Mouse (Mus musculus) gastrocnemius, postnatal 10 days (tissue): ENCODE measurements around the gene Fam3c. TPM values are rescaled to one million over a fixed set of nuclear protein-coding genes. Genes with fewer than 3 reads are reported as not detected.
"Not testable (repeated sequence)": the region's sequence is repeated elsewhere in the genome, so short reads cannot be mapped to it uniquely, and the experiment has no call there.

Experiments used
- DNase-seq: peaks from one replicate; pipeline ENCODE4 v3.0.0; 2021; ENCODE audit warnings: mixed read lengths
- total RNA-seq, 2 experiments: library from RNA; stranded (reverse); gene quantifications; 2 replicates each; pipeline ENCODE4 v1.2.3; 2021

The Fam3c gene
- total RNA-seq, 2 experiments from 2014 or later = 32.8 to 39.2 TPM

GRCm38 (mm10) chr6:22290790-22291189 is 65.3 kb downstream of the Fam3c start:
- no peak for DNase-seq

- no peak for DNase-seq
These were observed 66.5 kb downstream of the Fam3c start for GRCm38 (mm10) chr6:22289461-22290021.

GRCm38 (mm10) chr6:22288737-22289460 is 67.1 kb downstream of the Fam3c start:
- DNase-seq = peak; percentile 21

GRCm38 (mm10) chr6:22288004-22288736 is 67.9 kb downstream of the Fam3c start, which contains the start of gene Wnt16:
Wnt16 (plus strand) TSS chr6:22288227.
- no peak for DNase-seq

DNA sequence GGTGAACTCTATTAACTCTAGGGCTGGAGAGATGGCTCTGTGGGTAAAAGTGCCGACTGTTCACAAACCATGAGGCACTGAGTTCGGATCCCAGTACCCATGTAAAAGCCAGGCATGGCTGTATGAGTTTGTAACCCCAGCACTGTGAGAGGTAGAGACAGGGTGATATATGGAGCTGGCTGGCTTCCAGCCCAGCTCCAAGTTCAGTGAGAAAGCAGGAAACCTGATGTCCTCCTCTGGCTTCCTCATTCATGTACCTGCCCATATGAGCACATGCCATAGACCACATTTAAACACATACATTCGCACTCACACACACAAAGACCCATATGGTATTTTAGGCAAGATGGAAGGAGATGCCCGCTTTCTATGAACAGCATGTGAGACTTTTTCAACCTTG is 73.6 kb downstream of the Fam3c start:
- DNase-seq = no peak

- DNase-seq = peak; percentile 50
These were observed 75.7 kb downstream of the Fam3c start for GRCm38 (mm10) chr6:22280217-22280861.

GRCm38 (mm10) chr6:22277941-22278340 is 78.1 kb downstream of the Fam3c start:
- no peak for DNase-seq

DNA sequence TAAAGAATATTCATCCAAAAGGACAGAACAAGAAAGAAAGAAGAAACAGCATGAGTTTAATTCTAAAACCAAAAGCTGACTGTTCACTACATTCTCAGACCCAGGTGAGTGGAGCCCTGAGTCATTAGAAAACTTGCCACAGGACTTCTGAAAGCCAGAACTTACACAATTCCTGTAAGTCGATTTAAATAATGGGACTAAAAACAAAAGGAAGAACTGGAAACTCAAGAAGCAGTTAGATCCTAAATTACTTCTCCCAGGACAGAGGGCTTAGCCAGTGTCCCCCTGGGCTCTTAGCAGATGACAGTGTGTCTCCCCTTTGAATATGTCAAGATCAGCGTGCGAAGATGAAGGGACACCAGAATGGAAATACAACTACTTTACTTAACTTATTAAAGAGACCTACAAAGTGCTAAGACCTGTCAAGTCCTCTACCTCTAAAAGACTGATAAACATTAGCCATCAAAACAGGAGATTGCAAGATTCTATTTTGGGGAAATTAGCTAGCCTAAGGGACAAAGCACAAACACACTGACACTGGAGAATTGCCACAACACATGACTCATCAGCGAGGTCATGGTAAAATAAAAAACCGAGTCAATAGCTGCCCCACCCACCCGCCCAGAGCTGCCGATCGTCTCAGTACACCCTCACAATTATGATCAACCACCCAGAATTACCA is 86.1 kb downstream of the Fam3c start:
- DNase-seq = no peak

DNA sequence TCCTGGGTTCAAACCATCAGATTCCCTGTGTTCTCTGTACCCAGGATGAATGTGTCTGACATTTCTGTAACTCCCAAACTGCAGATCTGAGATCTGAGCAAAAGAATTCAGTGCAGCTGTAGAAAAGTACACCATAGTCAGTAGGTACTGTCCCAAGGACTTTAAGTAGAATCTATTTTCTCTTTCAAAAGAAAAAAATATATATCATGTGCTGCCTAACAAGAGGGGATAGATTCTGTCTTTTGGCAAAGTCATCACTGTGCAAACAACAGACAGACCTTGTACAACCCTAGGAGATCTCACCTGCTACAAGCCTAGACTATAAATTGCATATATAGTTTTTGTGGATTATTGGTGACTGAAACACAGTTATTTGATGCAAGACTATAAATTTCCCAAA is 87.4 kb downstream of the Fam3c start:
- no peak for DNase-seq

DNA sequence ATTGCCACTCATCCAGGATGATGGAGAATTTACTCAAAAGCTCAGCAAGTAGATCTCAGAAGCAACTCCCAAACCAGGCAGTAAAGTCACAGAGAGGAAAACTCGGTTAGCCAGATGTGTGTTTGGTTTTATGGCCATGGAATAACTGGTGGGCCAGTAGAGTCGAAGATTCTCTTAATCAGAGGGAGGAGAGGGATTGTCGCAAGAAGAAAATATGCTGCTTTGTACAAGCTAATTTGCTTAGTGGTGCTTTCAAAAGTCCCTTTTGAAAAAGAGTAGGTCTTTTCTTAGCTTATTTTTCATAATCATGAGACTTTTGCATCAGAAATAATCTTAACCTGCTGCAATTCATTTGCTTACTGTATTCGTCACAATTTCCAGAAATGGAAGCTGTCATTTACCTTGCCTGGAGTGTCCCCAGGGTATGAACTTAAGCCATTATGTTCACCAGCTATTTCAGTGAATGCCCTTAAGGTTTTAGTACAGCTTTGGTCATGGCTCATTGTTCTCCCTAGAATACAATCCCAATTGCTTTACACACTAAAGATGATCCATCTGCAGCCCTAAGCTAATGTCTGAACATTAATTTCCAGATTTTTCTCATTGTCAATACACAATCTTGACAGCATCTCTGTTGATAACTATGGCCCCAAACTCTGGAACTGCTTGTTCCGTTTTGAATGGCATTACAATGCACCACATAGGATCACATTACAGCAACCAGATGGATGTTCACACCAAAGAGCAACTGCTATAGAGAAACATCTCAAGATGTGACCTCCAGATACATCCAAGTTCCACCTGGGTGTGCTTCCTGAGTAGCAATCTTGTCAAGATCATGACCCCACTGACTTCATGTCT is 88.0 kb downstream of the Fam3c start:
- no peak for DNase-seq

DNA sequence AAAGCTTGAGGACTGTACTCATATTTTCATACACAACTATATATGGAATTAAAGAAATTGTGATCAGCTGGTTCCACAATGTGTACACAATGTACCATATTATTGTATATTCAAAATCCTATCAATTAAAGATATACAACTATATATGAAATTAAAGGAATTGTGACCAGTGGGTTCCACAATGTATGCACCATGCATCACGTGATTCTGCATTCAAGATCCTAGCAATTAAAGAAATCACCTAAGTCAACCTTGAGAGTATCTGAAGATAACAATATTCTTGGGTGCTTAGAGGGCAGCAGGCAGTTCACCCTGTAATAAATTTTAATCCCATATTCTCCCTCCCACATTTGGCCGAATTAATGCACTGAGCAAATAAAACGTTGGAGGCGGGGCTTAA is 90.0 kb downstream of the Fam3c start:
- no peak for DNase-seq

- DNase-seq = not testable (repeated sequence)
These were observed 91.9 kb downstream of the Fam3c start for GRCm38 (mm10) chr6:22264094-22264493.

DNA sequence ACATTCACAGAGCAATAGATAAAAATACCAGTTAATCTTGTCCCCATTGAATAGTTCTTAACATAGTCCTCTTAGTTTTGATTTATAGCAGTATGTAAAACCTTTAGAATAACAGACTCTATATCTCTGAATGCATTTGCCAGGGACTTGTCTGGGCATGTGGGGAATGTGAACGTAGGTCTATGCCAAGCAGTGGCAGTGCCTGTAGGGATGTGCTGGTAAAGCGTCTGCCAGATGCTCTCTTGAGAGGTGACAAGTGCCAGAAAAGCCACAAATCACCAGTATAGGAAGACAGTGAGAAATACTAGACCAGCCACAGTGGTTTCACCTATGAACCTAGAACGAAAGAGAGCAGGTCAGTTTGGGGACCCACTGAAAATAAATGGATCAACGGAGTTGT is 93.5 kb downstream of the Fam3c start:
- no peak for DNase-seq

- DNase-seq = no peak
These were observed 97.3 kb downstream of the Fam3c start for GRCm38 (mm10) chr6:22258784-22259183.

Other genes starting within 250 kb of the Fam3c start
- 1 to 10 TPM; 1.9 to 3.3 TPM for gene Wnt16, start 68.0 kb downstream of the Fam3c start, total RNA-seq